Mouse (Mus musculus) limb, embryonic 15.5 days (tissue): ENCODE results near the gene H2-M10.5. TPM values are rescaled to one million over a fixed set of nuclear protein-coding genes. Genes with fewer than 3 reads are reported as not detected.

Experiments used
- ATAC-seq: fragments of 200-750 bp; cut with Nextera tagmentation; 2 replicates; pipeline ENCODE4 v1.8.0; 2017; ENCODE audit warnings: low read depth, moderate TSS enrichment; ENCODE audit not compliant: insufficient number of reproducible peaks, low FRiP score, low TSS enrichment
- H3K27ac ChIP-seq: fragments of 300-500 bp; sonication (generic); 2 replicates; pipeline ENCODE4 v1.5.1; 2015; ENCODE audit warnings: moderate library complexity, mild to moderate bottlenecking, inconsistent platforms
- H3K27me3 ChIP-seq: fragments of 300-500 bp; sonication (generic); 2 replicates; pipeline ENCODE4 v1.6.1; 2015; ENCODE audit warnings: inconsistent platforms
- H3K36me3 ChIP-seq: fragments of 300-500 bp; sonication (generic); 2 replicates; pipeline ENCODE4 v1.6.1; 2015; ENCODE audit warnings: inconsistent platforms
- H3K4me1 ChIP-seq: fragments of 300-500 bp; sonication (generic); 2 replicates; pipeline ENCODE4 v1.6.1; 2015; ENCODE audit warnings: inconsistent platforms
- H3K4me2 ChIP-seq: fragments of 300-500 bp; sonication (generic); 2 replicates; pipeline ENCODE4 v1.6.1; 2015; ENCODE audit warnings: mild to moderate bottlenecking, inconsistent platforms
- H3K4me3 ChIP-seq: fragments of 300-500 bp; sonication (generic); 2 replicates; pipeline ENCODE4 v1.5.1; 2015; ENCODE audit warnings: mild to moderate bottlenecking, inconsistent platforms
- H3K9ac ChIP-seq: fragments of 300-500 bp; sonication (generic); 2 replicates; pipeline ENCODE4 v1.6.1; 2015; ENCODE audit warnings: inconsistent platforms
- H3K9me3 ChIP-seq: fragments of 300-500 bp; sonication (generic); 2 replicates; pipeline ENCODE4 v1.6.1; 2016; ENCODE audit warnings: inconsistent platforms
- WGBS: fragments of 180-500 bp; shearing (Covaris S2); methylation state at CpG from one replicate; pipeline ENCODE4 v1.1.7; 2015; 5-methylcytosine and 5-hydroxymethylcytosine counted together
- polyA plus RNA-seq: library from polyadenylated mRNA; unstranded; fragments of >200 nt; fragmentation: Nextera tagmentation; extraction: Ambion mirVana; gene quantifications from 2 replicates; pipeline ENCODE4 v1.2.1, GENCODE M21; 2015

The H2-M10.5 gene
- polyA plus RNA-seq, 1 experiment from 2014 or later, result not detected

DNA sequence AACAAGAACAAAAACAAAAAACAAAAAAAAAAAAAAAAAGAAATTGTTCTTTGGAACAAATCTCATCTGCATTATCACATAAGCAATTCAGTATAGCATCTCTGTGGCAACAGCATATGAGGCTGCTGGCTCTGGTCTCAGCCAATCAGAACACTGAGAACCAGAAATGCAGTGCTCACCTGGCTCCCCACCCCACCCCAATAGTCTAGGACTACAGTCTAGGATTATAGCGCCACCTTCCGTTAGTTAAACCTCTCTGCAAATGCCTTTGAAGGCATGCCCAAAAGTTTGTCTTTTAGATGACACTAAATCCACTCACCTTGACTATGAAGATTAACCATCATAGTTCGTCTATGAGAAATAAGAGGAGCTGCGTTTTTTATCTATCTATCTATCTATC lies 52.8 kb downstream of the H2-M10.5 start:
- H3K4me3 ChIP-seq, result no peak overlapping the region
- H3K9me3 ChIP-seq, result no peaks in the 10 kb centered on the region
- no peaks in the 10 kb centered on the region for H3K36me3 ChIP-seq
- WGBS, result 29% methylated on average over 4 of the region's 4 CpGs
- H3K9ac ChIP-seq, result no peak overlapping the region
- ATAC-seq, result no peak
- H3K27ac ChIP-seq, result no peak overlapping the region
- H3K27me3 ChIP-seq, result peaks cover 4% of the 10 kb centered on the region; the same call in 1 of the 2 replicates
- no peaks in the 10 kb centered on the region for H3K4me1 ChIP-seq
- no peak overlapping the region for H3K4me2 ChIP-seq

Other genes with a start within 250 kb of the H2-M10.5 start
- gene H2-M11, start 225.8 kb upstream of the H2-M10.5 start, polyA plus RNA-seq, result not detected in 2 replicates
- gene H2-M9, start 130.2 kb upstream of the H2-M10.5 start, polyA plus RNA-seq, result not detected in 2 replicates
- not detected in 2 replicates for gene H2-M1, start 100.7 kb upstream of the H2-M10.5 start, polyA plus RNA-seq
- gene H2-M10.6, start 39.3 kb downstream of the H2-M10.5 start, polyA plus RNA-seq, result not detected in 2 replicates
- 38.7 and 44.3 TPM in 2 replicates for gene Trim26, start 64.2 kb downstream of the H2-M10.5 start, polyA plus RNA-seq
- 0.10 TPM in 1 of 2 replicates, not detected in the other for gene Trim15, start 94.3 kb downstream of the H2-M10.5 start, polyA plus RNA-seq
- gene Trim10, start 96.7 kb downstream of the H2-M10.5 start, polyA plus RNA-seq, result 2.4 and 3.8 TPM in 2 replicates
- gene Trim40, start 117.2 kb downstream of the H2-M10.5 start, polyA plus RNA-seq, result not detected in 2 replicates
- not detected in 2 replicates for gene Trim31, start 125.2 kb downstream of the H2-M10.5 start, polyA plus RNA-seq
- gene Rnf39, start 170.0 kb downstream of the H2-M10.5 start, polyA plus RNA-seq, result 6.8 and 9.1 TPM in 2 replicates
- gene Ppp1r11, start 178.8 kb downstream of the H2-M10.5 start, polyA plus RNA-seq, result 106 and 112 TPM in 2 replicates
- 83.5 and 97.9 TPM in 2 replicates for gene Znrd1, start 185.6 kb downstream of the H2-M10.5 start, polyA plus RNA-seq
- 5.5 and 5.9 TPM in 2 replicates for gene Znrd1as, start 185.7 kb downstream of the H2-M10.5 start, polyA plus RNA-seq
- 0.18 and 0.21 TPM in 2 replicates for gene 2410137M14Rik, start 208.3 kb downstream of the H2-M10.5 start, polyA plus RNA-seq
- gene H2-M5, start 216.6 kb downstream of the H2-M10.5 start, polyA plus RNA-seq, result 0.87 and 0.88 TPM in 2 replicates
- 64.4 and 72.9 TPM in 2 replicates for gene Zfp57, start 228.3 kb downstream of the H2-M10.5 start, polyA plus RNA-seq